Mouse (Mus musculus): Measurements from ENCODE around the gene St6gal1.

DNA sequence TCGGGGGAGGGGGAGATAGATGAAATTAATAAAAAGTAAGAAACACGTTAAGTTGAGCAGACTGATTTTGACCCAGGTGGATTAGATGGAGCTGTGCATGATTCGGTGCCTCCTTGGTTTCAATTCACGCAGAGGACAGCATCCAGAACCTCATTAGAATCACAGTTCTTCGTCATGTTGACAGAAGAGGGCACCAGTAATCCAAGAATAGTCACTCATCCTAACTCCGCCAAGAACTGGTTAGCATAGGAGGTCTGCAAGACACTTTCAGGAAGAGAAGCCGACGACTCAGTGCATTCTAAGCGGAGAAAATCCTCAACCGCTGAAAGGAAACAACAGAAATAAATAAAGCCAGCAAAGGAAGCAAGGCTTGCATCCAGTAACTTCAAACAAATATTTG lies 151.6 kb downstream of the St6gal1 start:
- TF ChIP-seq CTCF (IDR thresholded peaks at IDR 0.05; ENCODE audit: borderline replicate concordance, insufficient read depth, low read depth, low read length) = no peak
- no peak for TF ChIP-seq POLR2A (IDR thresholded peaks at IDR 0.05; ENCODE audit: borderline replicate concordance, insufficient read depth, low read length)
